Mouse (Mus musculus) megakaryocyte-erythroid progenitor cell, adult 5-6 weeks (primary cell): ENCODE results near the gene Spc24. TPM values are rescaled to one million over a fixed set of nuclear protein-coding genes. Genes with fewer than 3 reads are reported as not detected.
A peak's percentile ranks its signal among the peaks of the same experiment; 100 is the strongest.

Source experiments
- ATAC-seq: replicated peaks from 2 replicates; pipeline ENCODE4 v1.8.0; 2016; ENCODE audit warnings: mild to moderate bottlenecking, inconsistent platforms; ENCODE audit not compliant: severe bottlenecking, poor library complexity, low FRiP score, low TSS enrichment
- total RNA-seq, 2 experiments: library from RNA; stranded (forward) in 1 of 2; stranded (reverse) in 1 of 2; fragments of 200-1000, 215-1000 nt in 1 of 2; fragments of >200 nt in 1 of 2; fragmentation: Nextera tagmentation in 1 of 2; gene quantifications; 2 replicates each; pipeline ENCODE4 v1.2.3; 2014 to 2017

Gene Spc24
- total RNA-seq, 2 experiments from 2014 or later: 77.1 to 79.0 TPM

GRCm38 (mm10) chr9:21752252-21752792, 7.8 kb downstream of the Spc24 start:
- no peak for ATAC-seq

- no peak for ATAC-seq
These were observed 8.8 kb downstream of the Spc24 start for GRCm38 (mm10) chr9:21751347-21751746.

GRCm38 (mm10) chr9:21750370-21750769, 9.7 kb downstream of the Spc24 start:
- ATAC-seq: no peak

GRCm38 (mm10) chr9:21749382-21750118, 10.6 kb downstream of the Spc24 start:
- ATAC-seq: no peak

- ATAC-seq: no peak
These were observed 11.6 kb downstream of the Spc24 start for GRCm38 (mm10) chr9:21748491-21748890.

- peak; percentile 92 for ATAC-seq
These were observed 12.1 kb downstream of the Spc24 start for GRCm38 (mm10) chr9:21748033-21748432.

- no peak for ATAC-seq
These were observed 12.8 kb downstream of the Spc24 start for GRCm38 (mm10) chr9:21747238-21747774.

- ATAC-seq: peak; percentile 43; the same call in 1 of the 2 replicates
These were observed 18.6 kb downstream of the Spc24 start for GRCm38 (mm10) chr9:21741514-21741913.

- no peak for ATAC-seq
These were observed 19.7 kb downstream of the Spc24 start for GRCm38 (mm10) chr9:21740427-21740826.

- ATAC-seq: no peak
These were observed 21.3 kb downstream of the Spc24 start for GRCm38 (mm10) chr9:21738776-21739175.

- ATAC-seq: no peak
These were observed 22.9 kb downstream of the Spc24 start for GRCm38 (mm10) chr9:21737188-21737587.

GRCm38 (mm10) chr9:21736580-21736979, 23.5 kb downstream of the Spc24 start:
- no peak for ATAC-seq

GRCm38 (mm10) chr9:21735126-21735525, 25.0 kb downstream of the Spc24 start:
- no peak for ATAC-seq

- ATAC-seq: no peak
These were observed 26.1 kb downstream of the Spc24 start for GRCm38 (mm10) chr9:21733989-21734388.

GRCm38 (mm10) chr9:21733446-21733845, 26.7 kb downstream of the Spc24 start:
- ATAC-seq: no peak

GRCm38 (mm10) chr9:21732288-21732687, 27.8 kb downstream of the Spc24 start:
- no peak for ATAC-seq

GRCm38 (mm10) chr9:21729264-21729663, 30.8 kb downstream of the Spc24 start:
- ATAC-seq: no peak

- ATAC-seq: no peak
These were observed 31.8 kb downstream of the Spc24 start for GRCm38 (mm10) chr9:21728261-21728832.

GRCm38 (mm10) chr9:21726218-21726975, 33.7 kb downstream of the Spc24 start:
- no peak for ATAC-seq
